Mouse (Mus musculus): ENCODE results near the gene Wnt5b. TPM values are rescaled to one million over a fixed set of nuclear protein-coding genes. Genes with fewer than 3 reads are reported as not detected.
A peak's percentile ranks its signal among the peaks of the same experiment; 100 is the strongest.

Wnt5b gene
- polyA plus RNA-seq, 1 experiment from 2014 or later = 7.3 TPM

- no peaks in the 10 kb centered on the region for H3K9me3 ChIP-seq (ENCODE audit: control insufficient read depth, low read length)
- no peaks in the 10 kb centered on the region for H3K4me1 ChIP-seq (ENCODE audit: control insufficient read depth, insufficient read depth, low read length)
- WGBS = 91% methylated on average over 3 of the region's 3 CpGs
- ATAC-seq (ENCODE audit: insufficient read depth, low FRiP score, low TSS enrichment) = no peak
- H3K27me3 ChIP-seq (ENCODE audit: control insufficient read depth, insufficient read depth, low read length) = no peaks in the 10 kb centered on the region
- H3K4me2 ChIP-seq (ENCODE audit: low read depth) = no peak overlapping the region
- H3K36me3 ChIP-seq (ENCODE audit: control insufficient read depth, insufficient read depth, low read length) = no peaks in the 10 kb centered on the region
- no peak overlapping the region for H3K27ac ChIP-seq (ENCODE audit: low read depth, low read length)
- no peak overlapping the region for H3K9ac ChIP-seq (ENCODE audit: low read length)
- no peak for DNase-seq (ENCODE audit: low spot score)
- no peak overlapping the region for H3K4me3 ChIP-seq (ENCODE audit: low read depth, low read length)
Observed at GRCm38 (mm10) chr6:119402976-119403375, 141.2 kb downstream of the Wnt5b start.

GRCm38 (mm10) chr6:119401545-119402304 lies 142.4 kb downstream of the Wnt5b start:
- no peak overlapping the region for H3K27ac ChIP-seq (ENCODE audit: low read depth, low read length)
- no peak overlapping the region for H3K4me3 ChIP-seq (ENCODE audit: low read depth, low read length)
- no peak overlapping the region for H3K9ac ChIP-seq (ENCODE audit: low read length)
- H3K27me3 ChIP-seq (ENCODE audit: control insufficient read depth, insufficient read depth, low read length) = no peaks in the 10 kb centered on the region
- H3K4me2 ChIP-seq (ENCODE audit: low read depth) = no peak overlapping the region
- ATAC-seq (ENCODE audit: insufficient read depth, low FRiP score, low TSS enrichment) = no peak
- no peaks in the 10 kb centered on the region for H3K9me3 ChIP-seq (ENCODE audit: control insufficient read depth, low read length)
- no peaks in the 10 kb centered on the region for H3K4me1 ChIP-seq (ENCODE audit: control insufficient read depth, insufficient read depth, low read length)
- no peaks in the 10 kb centered on the region for H3K36me3 ChIP-seq (ENCODE audit: control insufficient read depth, insufficient read depth, low read length)
- 92% methylated on average over 8 of the region's 8 CpGs for WGBS
- DNase-seq (ENCODE audit: low spot score) = no peak

DNA sequence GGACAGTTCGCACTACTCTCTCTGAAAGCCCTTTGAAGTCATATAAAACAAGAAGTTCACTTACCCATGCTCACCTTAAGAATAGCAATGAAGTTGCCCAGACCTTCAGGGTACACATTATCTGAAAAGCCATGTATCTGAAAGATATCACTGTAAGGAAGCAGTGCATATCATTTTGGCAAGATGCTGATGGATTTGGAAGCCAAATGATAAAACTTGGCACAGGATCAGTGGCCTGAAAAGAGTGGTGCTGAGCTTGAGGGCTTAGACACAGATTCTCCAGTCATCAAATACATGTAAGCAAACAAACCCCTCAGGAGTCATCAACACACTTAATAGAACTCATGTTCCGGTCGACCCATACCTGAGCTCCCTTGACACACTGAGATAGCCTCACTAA lies 143.5 kb downstream of the Wnt5b start:
- Histone ChIP-seq H3K9me3 (ENCODE audit: control insufficient read depth, low read length) (no peaks in the 10 kb centered on the region), H3K4me1 (ENCODE audit: control insufficient read depth, insufficient read depth, low read length) (no peaks in the 10 kb centered on the region), H3K4me2 (ENCODE audit: low read depth) (no peak overlapping the region), H3K27me3 (ENCODE audit: control insufficient read depth, insufficient read depth, low read length) (no peaks in the 10 kb centered on the region), H3K9ac (ENCODE audit: low read length) (no peak overlapping the region), H3K4me3 (ENCODE audit: low read depth, low read length) (no peak overlapping the region), H3K27ac (ENCODE audit: low read depth, low read length) (no peak overlapping the region), H3K36me3 (ENCODE audit: control insufficient read depth, insufficient read depth, low read length) (no peaks in the 10 kb centered on the region)
- DNase-seq (ENCODE audit: low spot score) (no peak), ATAC-seq (ENCODE audit: insufficient read depth, low FRiP score, low TSS enrichment) (no peak)
- WGBS = 90% methylated on average over 3 of the region's 3 CpGs

- ATAC-seq (ENCODE audit: insufficient read depth, low FRiP score, low TSS enrichment) = no peak
- Histone ChIP-seq H3K4me3 (ENCODE audit: low read depth, low read length) (no peak overlapping the region), H3K36me3 (ENCODE audit: control insufficient read depth, insufficient read depth, low read length) (no peaks in the 10 kb centered on the region), H3K27ac (ENCODE audit: low read depth, low read length) (no peak overlapping the region), H3K9me3 (ENCODE audit: control insufficient read depth, low read length) (no peaks in the 10 kb centered on the region), H3K4me1 (ENCODE audit: control insufficient read depth, insufficient read depth, low read length) (no peaks in the 10 kb centered on the region), H3K4me2 (ENCODE audit: low read depth) (no peak overlapping the region), H3K9ac (ENCODE audit: low read length) (no peak overlapping the region), H3K27me3 (ENCODE audit: control insufficient read depth, insufficient read depth, low read length) (no peaks in the 10 kb centered on the region)
- no peak for DNase-seq (ENCODE audit: low spot score)
- WGBS = 92% methylated on average over 3 of the region's 3 CpGs
Observed at GRCm38 (mm10) chr6:119399371-119399770, 144.8 kb downstream of the Wnt5b start.

GRCm38 (mm10) chr6:119396309-119396634 lies 147.9 kb downstream of the Wnt5b start:
- Histone ChIP-seq H3K4me2 (ENCODE audit: low read depth) (no peak overlapping the region), H3K4me1 (ENCODE audit: control insufficient read depth, insufficient read depth, low read length) (no peaks in the 10 kb centered on the region), H3K27ac (ENCODE audit: low read depth, low read length) (no peak overlapping the region), H3K9me3 (ENCODE audit: control insufficient read depth, low read length) (no peaks in the 10 kb centered on the region), H3K4me3 (ENCODE audit: low read depth, low read length) (no peak overlapping the region), H3K36me3 (ENCODE audit: control insufficient read depth, insufficient read depth, low read length) (no peaks in the 10 kb centered on the region), H3K9ac (ENCODE audit: low read length) (no peak overlapping the region), H3K27me3 (ENCODE audit: control insufficient read depth, insufficient read depth, low read length) (no peaks in the 10 kb centered on the region)
- ATAC-seq (ENCODE audit: insufficient read depth, low FRiP score, low TSS enrichment) = no peak
- DNase-seq (ENCODE audit: low spot score) = no peak
- WGBS = 83% methylated on average over 5 of the region's 5 CpGs

DNA sequence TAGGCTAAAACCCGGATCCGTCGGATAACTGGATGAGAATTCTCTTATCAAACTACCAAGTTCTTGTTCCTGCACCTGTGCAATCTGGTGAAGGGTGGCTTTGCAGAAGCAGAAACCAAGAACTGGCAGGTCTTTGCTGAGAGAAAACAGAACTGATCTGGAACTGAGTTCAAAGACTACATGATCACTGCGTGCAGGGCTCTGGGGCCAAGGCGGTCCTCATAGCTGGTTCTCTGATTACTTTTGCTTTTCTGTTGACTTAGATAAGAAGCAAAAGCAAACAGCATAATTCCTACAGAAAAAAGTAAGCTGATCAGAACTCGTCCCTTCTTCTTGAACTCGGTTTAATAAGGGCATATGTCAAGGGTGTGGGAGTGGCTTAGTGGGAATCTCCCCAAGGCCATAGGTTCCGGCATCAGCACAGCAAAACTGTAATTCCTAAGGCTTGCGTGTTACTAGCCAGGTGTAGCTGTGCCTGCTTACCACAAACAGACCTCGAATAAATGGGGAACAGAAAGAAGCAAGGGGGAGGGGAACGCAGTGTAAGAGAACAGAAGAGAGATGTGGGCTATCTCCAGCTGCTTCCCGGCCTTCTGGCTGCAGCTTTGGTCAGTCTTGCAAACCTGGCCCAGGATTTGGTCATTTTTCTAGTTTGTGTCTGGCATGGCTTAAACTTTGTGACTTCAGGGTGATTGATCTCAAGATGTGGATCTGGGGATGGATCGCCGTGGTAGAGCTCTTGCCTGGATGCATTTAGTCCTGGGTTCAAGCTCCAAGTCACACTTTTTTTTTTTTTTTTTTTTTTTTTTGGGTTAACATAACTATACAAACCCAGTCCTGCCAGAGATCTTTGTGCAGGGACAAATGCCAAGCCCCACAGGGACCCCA lies 148.5 kb downstream of the Wnt5b start:
- Histone ChIP-seq H3K36me3 (ENCODE audit: control insufficient read depth, insufficient read depth, low read length) (no peaks in the 10 kb centered on the region), H3K4me2 (ENCODE audit: low read depth) (no peak overlapping the region), H3K27ac (ENCODE audit: low read depth, low read length) (no peak overlapping the region), H3K9me3 (ENCODE audit: control insufficient read depth, low read length) (no peaks in the 10 kb centered on the region), H3K27me3 (ENCODE audit: control insufficient read depth, insufficient read depth, low read length) (no peaks in the 10 kb centered on the region), H3K9ac (ENCODE audit: low read length) (no peak overlapping the region), H3K4me3 (ENCODE audit: low read depth, low read length) (no peak overlapping the region), H3K4me1 (ENCODE audit: control insufficient read depth, insufficient read depth, low read length) (no peaks in the 10 kb centered on the region)
- 89% methylated on average over 14 of the region's 14 CpGs for WGBS
- DNase-seq (ENCODE audit: low spot score) (no peak), ATAC-seq (ENCODE audit: insufficient read depth, low FRiP score, low TSS enrichment) (no peak)

DNA sequence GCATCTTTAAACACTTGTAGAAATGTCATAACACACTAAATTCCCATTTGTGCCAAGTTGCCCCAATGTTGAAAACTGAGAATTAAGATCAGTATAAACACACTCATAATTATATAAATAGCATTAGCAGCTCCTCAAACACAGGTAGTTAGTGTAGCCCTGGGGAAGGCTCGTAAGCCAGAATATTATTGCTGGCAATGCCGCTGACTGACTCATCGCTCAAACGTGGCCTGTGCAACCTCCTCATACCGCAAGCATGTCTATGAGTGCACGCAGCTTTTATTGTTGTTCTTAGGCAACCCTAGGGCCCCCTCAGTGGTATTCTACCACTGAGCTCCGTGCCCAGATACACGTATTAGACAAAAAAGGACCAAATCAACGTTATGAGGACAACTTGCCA lies 151.3 kb downstream of the Wnt5b start:
- Histone ChIP-seq H3K4me2 (ENCODE audit: low read depth) (no peak overlapping the region), H3K27ac (ENCODE audit: low read depth, low read length) (no peak overlapping the region), H3K36me3 (ENCODE audit: control insufficient read depth, insufficient read depth, low read length) (no peaks in the 10 kb centered on the region), H3K27me3 (ENCODE audit: control insufficient read depth, insufficient read depth, low read length) (no peaks in the 10 kb centered on the region), H3K4me3 (ENCODE audit: low read depth, low read length) (no peak overlapping the region), H3K9ac (ENCODE audit: low read length) (no peak overlapping the region), H3K4me1 (ENCODE audit: control insufficient read depth, insufficient read depth, low read length) (no peaks in the 10 kb centered on the region), H3K9me3 (ENCODE audit: control insufficient read depth, low read length) (no peaks in the 10 kb centered on the region)
- no peak for ATAC-seq (ENCODE audit: insufficient read depth, low FRiP score, low TSS enrichment)
- no peak for DNase-seq (ENCODE audit: low spot score)
- 87% methylated on average over 9 of the region's 9 CpGs for WGBS

DNA sequence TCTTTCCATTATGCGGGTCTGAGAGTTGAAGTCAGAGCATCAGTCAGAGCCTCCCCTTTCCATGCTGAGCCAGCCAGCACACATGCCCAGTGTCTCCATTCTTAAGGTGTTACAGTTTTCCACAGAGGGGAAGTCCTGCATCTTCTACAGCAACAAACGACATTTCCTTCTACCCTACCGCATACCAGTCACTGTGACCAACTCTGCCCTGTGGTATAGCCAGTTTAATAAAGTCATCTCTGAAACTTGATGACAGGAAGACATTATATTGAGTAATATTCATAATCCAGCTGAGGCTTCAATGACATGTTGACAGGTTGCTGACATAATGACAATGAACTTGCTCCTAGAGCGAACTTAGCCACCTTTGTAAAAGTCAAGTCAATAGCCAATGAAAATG lies 153.4 kb downstream of the Wnt5b start:
- Histone ChIP-seq H3K4me3 (ENCODE audit: low read depth, low read length) (no peak overlapping the region), H3K36me3 (ENCODE audit: control insufficient read depth, insufficient read depth, low read length) (no peaks in the 10 kb centered on the region), H3K27me3 (ENCODE audit: control insufficient read depth, insufficient read depth, low read length) (no peaks in the 10 kb centered on the region), H3K9me3 (ENCODE audit: control insufficient read depth, low read length) (no peaks in the 10 kb centered on the region), H3K4me1 (ENCODE audit: control insufficient read depth, insufficient read depth, low read length) (peaks cover 4% of the 10 kb centered on the region), H3K27ac (ENCODE audit: low read depth, low read length) (no peak overlapping the region), H3K4me2 (ENCODE audit: low read depth) (no peak overlapping the region), H3K9ac (ENCODE audit: low read length) (no peak overlapping the region)
- WGBS = 88% methylated on average over 4 of the region's 4 CpGs
- DNase-seq (ENCODE audit: low spot score) = no peak
- ATAC-seq (ENCODE audit: insufficient read depth, low FRiP score, low TSS enrichment) = no peak

GRCm38 (mm10) chr6:119389089-119389488 lies 155.1 kb downstream of the Wnt5b start:
- Histone ChIP-seq H3K36me3 (ENCODE audit: control insufficient read depth, insufficient read depth, low read length) (no peaks in the 10 kb centered on the region), H3K9me3 (ENCODE audit: control insufficient read depth, low read length) (no peaks in the 10 kb centered on the region), H3K4me3 (ENCODE audit: low read depth, low read length) (peak overlapping the region; percentile 83), H3K4me2 (ENCODE audit: low read depth) (peak overlapping the region; percentile 56), H3K27ac (ENCODE audit: low read depth, low read length) (peak overlapping the region; percentile 49), H3K9ac (ENCODE audit: low read length) (peak overlapping the region; percentile 50), H3K27me3 (ENCODE audit: control insufficient read depth, insufficient read depth, low read length) (no peaks in the 10 kb centered on the region), H3K4me1 (ENCODE audit: control insufficient read depth, insufficient read depth, low read length) (peaks cover 4% of the 10 kb centered on the region)
- ATAC-seq (ENCODE audit: insufficient read depth, low FRiP score, low TSS enrichment) (peak; percentile 10; the same call in 1 of the 2 replicates), DNase-seq (ENCODE audit: low spot score) (no peak)
- WGBS = 29% methylated on average over 10 of the region's 10 CpGs

Data from neural tube, embryonic 11.5 days (tissue).